ENCODE assay signal across 9 mouse cellular contexts in the genomic region with DNA sequence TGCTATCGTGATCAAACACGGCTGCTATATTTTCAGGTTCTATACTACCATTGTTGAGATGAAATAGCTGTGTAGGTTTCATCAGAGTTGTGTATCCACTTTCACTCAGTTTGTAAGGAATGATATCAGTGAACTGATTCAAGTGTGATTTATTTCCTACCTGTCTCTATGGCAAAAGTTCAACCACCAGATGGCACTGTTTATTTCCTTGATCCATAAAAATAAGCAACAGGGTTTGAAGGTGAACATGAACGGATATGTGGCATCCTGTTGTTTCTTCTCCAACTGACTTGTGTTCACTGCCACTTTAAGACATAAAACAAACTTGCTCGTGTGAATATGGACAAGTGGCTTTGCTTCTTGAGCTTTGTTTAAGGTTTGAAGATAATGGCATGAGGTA.
A peak's percentile ranks its signal among the peaks of the same experiment; 100 is the strongest.
DNase-seq lines count a peak whose midpoint lies in the region; ATAC-seq and TF ChIP-seq lines count a peak whose summit lies in the region.
"Had no signal": no experiment of that assay in that cellular context is flagged by ENCODE, and none has a peak within 500 bp of the region (broad histone marks: within the 10 kb centered on the region; RNA-seq: fewer than 3 reads in every experiment).

No protein-coding gene starts in this region.

- no peak overlapping the region for H3K27ac ChIP-seq in midbrain, embryonic 11.5 days (ENCODE audit: low read depth, low read length)
- H3K27ac ChIP-seq in midbrain, embryonic 16.5 days (ENCODE audit: low read length), result no peak overlapping the region
- H3K27ac ChIP-seq in cortical plate, adult 2 months (ENCODE audit: insufficient read depth, low read length), result no peak overlapping the region
- no peak overlapping the region for H3K27ac ChIP-seq in thymus, adult 2 months (ENCODE audit: control insufficient read depth, insufficient read depth, low read length)

- no peaks in the 10 kb centered on the region for H3K27me3 ChIP-seq in midbrain, embryonic 11.5 days (ENCODE audit: control insufficient read depth, insufficient read depth, low read length)
- no peaks in the 10 kb centered on the region for H3K27me3 ChIP-seq in midbrain, embryonic 16.5 days (ENCODE audit: control insufficient read depth, insufficient read depth, low read depth, low read length)
- H3K27me3 ChIP-seq in thymus, adult 2 months (ENCODE audit: control insufficient read depth, insufficient read depth, low read length), result no peaks in the 10 kb centered on the region

- peak; percentile 85 for ATAC-seq in frontal cortex, adult (ENCODE audit: low TSS enrichment)
- ATAC-seq in midbrain, embryonic 11.5 days (ENCODE audit: low FRiP score), result no peak
- ATAC-seq in midbrain, embryonic 16.5 days, result no peak

- H3K36me3 ChIP-seq in midbrain, embryonic 11.5 days (ENCODE audit: control insufficient read depth, insufficient read depth, low read length), result no peaks in the 10 kb centered on the region
- H3K36me3 ChIP-seq in midbrain, embryonic 16.5 days (ENCODE audit: control insufficient read depth, insufficient read depth, low read length), result no peaks in the 10 kb centered on the region
- no peaks in the 10 kb centered on the region for H3K36me3 ChIP-seq in thymus, adult 2 months (ENCODE audit: control insufficient read depth, insufficient read depth, low read length)

- no peak for TF ChIP-seq POLR2A in cortical plate, adult 2 months (IDR thresholded peaks at IDR 0.05; ENCODE audit: extremely low read depth, insufficient read depth, low read length)
- no peak for TF ChIP-seq POLR2A in thymus, adult 2 months (IDR thresholded peaks at IDR 0.05; ENCODE audit: control insufficient read depth, extremely low read depth, insufficient read depth, low read length, poor library complexity)

- no peaks in the 10 kb centered on the region for H3K4me1 ChIP-seq in midbrain, embryonic 11.5 days (ENCODE audit: control insufficient read depth, insufficient read depth, low read length)
- no peaks in the 10 kb centered on the region for H3K4me1 ChIP-seq in midbrain, embryonic 16.5 days (ENCODE audit: control insufficient read depth, insufficient read depth, low read length)
- no peaks in the 10 kb centered on the region for H3K4me1 ChIP-seq in cortical plate, adult 2 months (ENCODE audit: control insufficient read depth, insufficient read depth, low read length)
- no peaks in the 10 kb centered on the region for H3K4me1 ChIP-seq in thymus, adult 2 months (replicated peaks; ENCODE audit: control insufficient read depth, insufficient read depth, low read length)

- no peak overlapping the region for H3K4me2 ChIP-seq in midbrain, embryonic 11.5 days
- no peak overlapping the region for H3K4me2 ChIP-seq in midbrain, embryonic 16.5 days (ENCODE audit: low read length)

- H3K4me3 ChIP-seq in midbrain, embryonic 11.5 days (ENCODE audit: low read depth, low read length), result no peak overlapping the region
- H3K4me3 ChIP-seq in midbrain, embryonic 16.5 days (ENCODE audit: low read depth, low read length), result no peak overlapping the region
- no peak overlapping the region for H3K4me3 ChIP-seq in cortical plate, adult 2 months (ENCODE audit: insufficient read depth, low read length)
- no peak overlapping the region for H3K4me3 ChIP-seq in thymus, adult 2 months (ENCODE audit: control insufficient read depth, insufficient read depth, low read length)
- H3K4me3 ChIP-seq: myocyte had no signal

- no peak for DNase-seq in frontal cortex, postnatal 10 days (ENCODE audit: low spot score in 2 of 2)
- peak; percentile 87 for DNase-seq in midbrain, embryonic 11.5 days (ENCODE audit: low spot score, missing footprints)
- peak; percentile 1 for DNase-seq in naive thymus-derived CD4-positive, alpha-beta T cell, adult 2 months (ENCODE audit: low read depth)
- DNase-seq in gastrocnemius, postnatal 10 days, result no peak
- DNase-seq in thymus, adult 2 months, result no peak

- no peak overlapping the region for H3K9ac ChIP-seq in midbrain, embryonic 11.5 days (ENCODE audit: low read length)
- no peak overlapping the region for H3K9ac ChIP-seq in midbrain, embryonic 16.5 days (ENCODE audit: low read depth, low read length)

- 0 out of 2 replicates have a peak, but pooled peaks have one; percentile 4 for TF ChIP-seq CTCF in cortical plate, adult 2 months (IDR thresholded peaks at IDR 0.05; ENCODE audit: extremely low read depth, insufficient read depth, low read length)
- no peak for TF ChIP-seq CTCF in thymus, adult 2 months (IDR thresholded peaks at IDR 0.05; ENCODE audit: borderline replicate concordance, control insufficient read depth, extremely low read depth, insufficient read depth, low read length, poor library complexity)

- 53% methylated on average over 4 of the region's 4 CpGs for WGBS in midbrain, embryonic 11.5 days
- WGBS in midbrain, embryonic 16.5 days, result 50% methylated on average over 4 of the region's 4 CpGs
- WGBS in thymus, adult 2 months, result 35% methylated on average over 4 of the region's 4 CpGs

- no peaks in the 10 kb centered on the region for H3K9me3 ChIP-seq in midbrain, embryonic 11.5 days (ENCODE audit: control insufficient read depth, low read length)
- no peaks in the 10 kb centered on the region for H3K9me3 ChIP-seq in midbrain, embryonic 16.5 days (replicated peaks; ENCODE audit: control insufficient read depth, low read length, poor library complexity, severe bottlenecking)

Comparison
In these comparisons a context has a peak if more than half of its experiments do, and no peak if none do; other contexts are left out.
1. DNase-seq: peak in midbrain, embryonic 11.5 days (single experiment) and naive thymus-derived CD4-positive, alpha-beta T cell, adult 2 months (single experiment); none in frontal cortex, postnatal 10 days (0 of 2), gastrocnemius, postnatal 10 days (single experiment) and thymus, adult 2 months (single experiment).